Mouse (Mus musculus): ENCODE measurements around the gene Nufip1. TPM values are rescaled to one million over a fixed set of nuclear protein-coding genes. Genes with fewer than 3 reads are reported as not detected.

Nufip1 gene
- polyA plus RNA-seq (2015; fragmentation: Nextera tagmentation; extraction: Ambion mirVana), result 12.8 and 13.2 TPM in 2 replicates

DNA sequence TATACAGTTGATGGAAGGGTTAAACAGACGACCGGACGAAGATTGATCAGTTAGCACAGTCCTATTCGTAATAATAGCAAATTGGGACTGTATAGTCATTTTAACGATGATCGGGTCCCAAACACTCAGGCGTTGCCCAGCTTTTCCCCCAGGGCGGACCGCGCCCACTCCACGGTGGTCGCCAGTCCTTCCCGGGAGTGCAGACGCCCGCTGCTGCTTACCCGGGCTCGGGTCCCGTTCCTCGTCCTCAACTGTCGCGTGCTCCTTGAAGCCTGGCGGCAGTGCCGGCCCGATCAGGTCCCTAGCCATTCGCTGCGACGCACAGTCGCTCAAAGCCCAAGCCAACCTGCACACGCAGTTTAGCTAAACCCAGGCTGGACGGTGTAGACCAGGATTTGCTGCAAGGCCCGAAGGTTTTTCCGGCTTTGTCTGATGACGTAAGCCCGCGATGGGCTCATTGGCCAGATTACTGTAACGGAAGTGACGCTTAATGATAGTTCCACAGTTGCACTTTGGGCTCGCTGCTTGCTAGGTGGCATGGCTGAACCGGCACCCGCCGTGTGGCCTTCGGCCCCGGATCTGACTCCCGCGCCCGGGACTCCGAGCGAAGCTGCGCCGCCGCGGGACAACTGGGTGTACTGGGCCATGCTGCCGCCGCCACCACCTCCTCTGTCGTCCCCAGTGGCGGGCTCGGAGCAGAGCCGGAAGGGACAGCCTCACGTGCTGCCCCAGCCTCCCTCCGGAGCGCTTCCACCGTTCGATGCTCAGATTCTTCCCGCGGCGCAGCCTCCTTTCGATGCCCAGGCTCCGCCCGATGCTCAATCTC is at the start of gene Nufip1, which contains the start of gene Gpalpp1:
Nufip1 (plus strand) TSS at position 496 of the 826 bp plus-strand sequence.
Gpalpp1 (minus strand) TSS at position 365 of the 826 bp plus-strand sequence.
- Histone ChIP-seq H3K4me1 (peaks cover 30% of the 10 kb centered on the region), H3K9ac (peak within 1 kb of the TSS; percentile 59), H3K27ac (peak within 1 kb of the TSS; percentile 89), H3K9me3 (no peaks in the 10 kb centered on the region), H3K4me3 (peak within 1 kb of the TSS; percentile 79), H3K27me3 (replicated peaks) (no peaks in the 10 kb centered on the region), H3K36me3 (replicated peaks) (peaks cover 12% of the 10 kb centered on the region; the same call in 1 of the 2 replicates), H3K4me2 (peak within 1 kb of the TSS; percentile 78)
- under 1% methylated on average over 69 of the region's 69 CpGs for WGBS
- peak; percentile 99 for ATAC-seq (replicated peaks)

DNA sequence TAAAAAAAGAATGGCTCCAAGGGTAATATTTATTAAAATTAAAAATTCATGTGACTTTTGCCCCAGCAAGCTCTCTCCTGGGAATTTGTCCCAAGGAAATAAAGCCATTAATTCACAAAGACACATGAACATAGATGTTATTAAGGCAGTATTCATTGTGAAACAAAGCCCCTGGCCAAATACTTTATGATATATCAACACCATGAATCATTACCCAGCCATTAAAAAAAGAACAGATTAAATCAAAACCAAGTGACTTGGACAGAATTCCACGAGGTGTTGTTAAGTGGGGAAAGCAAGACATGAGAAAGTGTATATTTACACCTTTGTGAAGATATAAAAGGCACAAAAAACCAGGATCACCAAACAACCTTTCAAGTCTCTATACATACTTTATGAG is 43.5 kb upstream of the Nufip1 start:
- Histone ChIP-seq H3K27ac (no peak overlapping the region), H3K27me3 (replicated peaks) (no peaks in the 10 kb centered on the region), H3K9ac (no peak overlapping the region), H3K4me3 (no peak overlapping the region), H3K36me3 (replicated peaks) (no peaks in the 10 kb centered on the region), H3K9me3 (no peaks in the 10 kb centered on the region), H3K4me1 (no peaks in the 10 kb centered on the region), H3K4me2 (no peak overlapping the region)
- ATAC-seq (replicated peaks), result no peak
- WGBS, result 50% methylated on average over 1 of the region's 1 CpGs

DNA sequence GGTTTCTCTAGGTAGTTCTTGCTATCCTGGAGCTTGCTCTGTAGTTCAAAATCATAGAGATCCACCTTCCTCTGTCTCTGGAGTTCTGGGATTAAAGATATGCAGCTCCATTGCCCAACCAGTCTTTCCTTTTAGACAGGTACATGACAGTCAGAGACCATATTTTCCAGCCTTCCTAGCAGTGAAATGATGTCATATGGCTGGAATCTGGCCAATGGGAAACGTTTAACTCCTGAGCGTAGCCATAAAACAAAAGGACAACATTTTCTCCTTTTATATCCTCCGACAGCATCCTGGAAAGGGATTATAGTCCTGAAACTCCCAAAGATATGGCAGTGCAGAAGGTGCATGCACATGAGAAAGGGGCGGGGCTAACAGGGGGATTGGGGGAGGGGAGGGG is 42.4 kb upstream of the Nufip1 start:
- Histone ChIP-seq H3K9ac (no peak overlapping the region), H3K4me3 (no peak overlapping the region), H3K27me3 (replicated peaks) (no peaks in the 10 kb centered on the region), H3K9me3 (no peaks in the 10 kb centered on the region), H3K36me3 (replicated peaks) (no peaks in the 10 kb centered on the region), H3K4me2 (no peak overlapping the region), H3K4me1 (no peaks in the 10 kb centered on the region), H3K27ac (peak overlapping the region; percentile 38; the same call in 1 of the 2 replicates)
- 53% methylated on average over 4 of the region's 4 CpGs for WGBS
- no peak for ATAC-seq (replicated peaks)

DNA sequence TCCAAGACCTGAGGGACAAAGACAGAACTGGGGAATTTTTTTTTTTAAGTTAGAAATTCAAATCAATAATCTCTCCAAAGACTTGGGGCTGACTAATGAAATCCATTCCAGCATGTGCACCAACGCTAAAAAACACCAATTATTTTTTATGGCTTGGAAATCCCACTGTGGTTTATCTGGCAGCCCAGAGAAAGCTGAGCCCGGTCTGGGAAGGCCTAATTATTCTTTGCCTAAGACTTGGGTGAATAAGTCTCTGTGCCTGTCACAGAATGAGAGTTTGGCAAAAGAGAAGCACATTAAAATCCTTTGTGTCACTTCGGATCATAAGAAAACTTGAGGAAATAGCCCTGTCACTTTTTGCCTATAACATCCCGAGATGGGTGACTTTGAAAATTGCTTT is 41.4 kb upstream of the Nufip1 start:
- no peaks in the 10 kb centered on the region for H3K4me1 ChIP-seq
- no peaks in the 10 kb centered on the region for H3K27me3 ChIP-seq (replicated peaks)
- WGBS, result 48% methylated on average over 4 of the region's 4 CpGs
- no peaks in the 10 kb centered on the region for H3K36me3 ChIP-seq (replicated peaks)
- H3K27ac ChIP-seq, result peak overlapping the region; percentile 54
- H3K9ac ChIP-seq, result no peak overlapping the region
- no peaks in the 10 kb centered on the region for H3K9me3 ChIP-seq
- H3K4me2 ChIP-seq, result no peak overlapping the region
- ATAC-seq (replicated peaks), result no peak
- H3K4me3 ChIP-seq, result no peak overlapping the region

DNA sequence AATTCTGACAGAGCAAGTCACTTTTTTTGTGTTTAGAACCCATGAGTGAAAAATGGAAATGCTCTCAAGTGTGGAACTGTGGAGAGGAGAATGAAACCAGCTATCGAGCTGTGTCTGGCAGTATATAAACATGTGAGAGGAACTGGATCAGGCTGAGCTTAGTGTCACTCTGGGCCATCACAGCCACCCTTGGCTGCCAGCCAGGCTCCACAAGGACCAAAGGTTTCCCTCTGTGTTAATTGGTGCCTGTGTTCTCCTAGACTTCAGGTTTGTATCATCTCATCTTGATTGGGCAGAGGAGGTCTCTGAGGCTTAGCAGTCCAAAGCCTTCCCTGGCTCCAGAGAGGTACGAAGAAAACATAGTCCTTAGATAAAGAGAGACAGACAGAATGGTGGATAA is 38.1 kb upstream of the Nufip1 start:
- Histone ChIP-seq H3K4me1 (peaks cover 16% of the 10 kb centered on the region), H3K4me3 (no peak overlapping the region), H3K4me2 (no peak overlapping the region), H3K9me3 (no peaks in the 10 kb centered on the region), H3K27ac (no peak overlapping the region), H3K9ac (no peak overlapping the region), H3K27me3 (replicated peaks) (no peaks in the 10 kb centered on the region), H3K36me3 (replicated peaks) (no peaks in the 10 kb centered on the region)
- ATAC-seq (replicated peaks), result no peak
- WGBS, result 59% methylated on average over 2 of the region's 2 CpGs

DNA sequence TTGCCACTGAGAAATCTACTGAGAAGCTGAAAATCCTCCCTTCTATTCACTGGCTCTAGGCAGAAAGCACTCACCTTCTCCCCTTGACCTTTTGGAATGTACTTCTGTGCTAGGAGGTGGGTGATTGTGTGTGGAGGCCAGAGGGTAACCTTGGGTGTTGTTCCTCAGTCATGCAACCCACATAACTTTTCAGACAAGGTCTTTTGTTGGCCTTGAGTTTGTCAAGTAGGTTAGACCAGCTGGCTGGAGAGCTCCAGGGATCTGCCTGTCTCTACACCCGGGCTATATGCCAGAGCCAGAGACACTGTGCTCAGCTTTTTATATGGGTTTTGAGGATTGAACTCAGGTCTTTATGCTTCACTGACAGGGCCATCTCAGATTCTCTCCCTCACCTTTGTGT is 36.5 kb upstream of the Nufip1 start:
- ATAC-seq (replicated peaks), result no peak
- no peaks in the 10 kb centered on the region for H3K36me3 ChIP-seq (replicated peaks)
- H3K27me3 ChIP-seq (replicated peaks), result no peaks in the 10 kb centered on the region
- H3K27ac ChIP-seq, result no peak overlapping the region
- no peak overlapping the region for H3K9ac ChIP-seq
- H3K9me3 ChIP-seq, result no peaks in the 10 kb centered on the region
- no peak overlapping the region for H3K4me3 ChIP-seq
- H3K4me2 ChIP-seq, result no peak overlapping the region
- H3K4me1 ChIP-seq, result peaks cover 19% of the 10 kb centered on the region
- WGBS, result 97% methylated on average over 1 of the region's 1 CpGs

DNA sequence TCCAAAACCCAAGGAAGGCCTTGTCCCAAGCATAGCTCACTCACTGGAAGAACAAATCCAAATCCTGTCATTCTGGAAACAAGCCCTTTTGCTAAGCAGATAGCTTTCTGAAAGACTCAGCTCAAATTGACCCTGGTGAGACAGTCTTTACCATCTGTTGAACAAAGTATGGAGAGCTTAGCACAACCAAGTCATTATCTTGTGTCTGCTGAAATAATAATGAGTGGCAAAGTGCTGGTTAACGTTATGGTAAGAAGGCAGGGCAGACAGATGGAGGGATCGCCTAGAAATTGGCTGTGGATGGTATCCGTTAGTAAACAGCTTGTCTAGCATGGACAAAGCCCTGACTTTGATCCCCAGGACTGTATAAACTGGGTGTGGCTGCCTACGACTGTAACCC is 35.0 kb upstream of the Nufip1 start:
- Histone ChIP-seq H3K27ac (peak overlapping the region; percentile 69; the same call in 1 of the 2 replicates), H3K4me3 (no peak overlapping the region), H3K4me1 (peaks cover 19% of the 10 kb centered on the region), H3K36me3 (replicated peaks) (no peaks in the 10 kb centered on the region), H3K27me3 (replicated peaks) (no peaks in the 10 kb centered on the region), H3K4me2 (no peak overlapping the region), H3K9me3 (no peaks in the 10 kb centered on the region), H3K9ac (no peak overlapping the region)
- WGBS, result 47% methylated on average over 4 of the region's 4 CpGs
- ATAC-seq (replicated peaks), result no peak

DNA sequence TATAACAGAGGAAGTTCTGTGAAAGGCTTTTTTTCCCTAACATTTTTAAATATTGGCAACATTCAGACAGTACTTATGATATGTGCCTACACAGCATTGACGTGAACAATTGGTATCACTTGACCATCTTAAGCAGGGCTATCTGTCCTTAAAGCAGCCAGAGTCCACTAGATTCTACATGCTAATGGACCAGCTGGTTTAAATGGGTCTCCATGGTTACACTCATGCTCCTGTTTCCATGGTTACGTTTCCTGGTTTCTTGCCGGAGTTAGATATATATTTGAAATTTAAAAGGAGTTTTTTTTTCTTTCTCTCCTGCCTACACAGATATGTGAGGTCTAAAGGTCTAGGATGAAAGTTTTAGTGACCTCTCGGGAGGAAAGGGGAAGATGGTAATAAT is 34.1 kb upstream of the Nufip1 start:
- H3K4me2 ChIP-seq, result peak overlapping the region; percentile 21
- H3K4me1 ChIP-seq, result peaks cover 19% of the 10 kb centered on the region
- H3K36me3 ChIP-seq (replicated peaks), result no peaks in the 10 kb centered on the region
- no peak overlapping the region for H3K9ac ChIP-seq
- H3K27ac ChIP-seq, result peak overlapping the region; percentile 69
- WGBS, result 20% methylated on average over 4 of the region's 4 CpGs
- no peaks in the 10 kb centered on the region for H3K27me3 ChIP-seq (replicated peaks)
- peak; percentile 82 for ATAC-seq (replicated peaks)
- H3K4me3 ChIP-seq, result no peak overlapping the region
- H3K9me3 ChIP-seq, result no peaks in the 10 kb centered on the region

DNA sequence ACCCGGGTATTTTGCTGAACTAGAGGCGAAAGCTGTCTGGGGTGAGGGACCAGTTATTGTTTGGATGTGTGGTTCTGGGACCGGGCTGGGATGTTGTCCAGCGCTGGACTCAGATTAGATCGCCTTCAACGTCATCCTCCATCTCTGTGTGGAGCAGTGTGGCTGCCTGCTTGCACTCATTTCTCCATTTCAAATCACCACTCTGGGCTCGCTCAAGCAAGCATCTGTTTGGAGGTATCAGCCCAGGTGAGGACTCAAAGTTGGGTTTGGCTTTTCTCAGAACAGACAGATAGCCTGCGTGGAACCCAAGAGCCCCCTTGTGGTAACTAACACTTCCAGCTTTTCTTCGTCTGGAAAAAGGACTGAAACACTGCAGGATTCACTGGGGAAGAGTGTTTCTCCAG is 33.6 kb upstream of the Nufip1 start:
- H3K4me2 ChIP-seq, result peak overlapping the region; percentile 21
- peak; percentile 83 for ATAC-seq (replicated peaks)
- no peaks in the 10 kb centered on the region for H3K9me3 ChIP-seq
- H3K36me3 ChIP-seq (replicated peaks), result no peaks in the 10 kb centered on the region
- peaks cover 19% of the 10 kb centered on the region for H3K4me1 ChIP-seq
- H3K27ac ChIP-seq, result peak overlapping the region; percentile 69
- H3K9ac ChIP-seq, result no peak overlapping the region
- 52% methylated on average over 9 of the region's 9 CpGs for WGBS
- no peaks in the 10 kb centered on the region for H3K27me3 ChIP-seq (replicated peaks)
- no peak overlapping the region for H3K4me3 ChIP-seq

DNA sequence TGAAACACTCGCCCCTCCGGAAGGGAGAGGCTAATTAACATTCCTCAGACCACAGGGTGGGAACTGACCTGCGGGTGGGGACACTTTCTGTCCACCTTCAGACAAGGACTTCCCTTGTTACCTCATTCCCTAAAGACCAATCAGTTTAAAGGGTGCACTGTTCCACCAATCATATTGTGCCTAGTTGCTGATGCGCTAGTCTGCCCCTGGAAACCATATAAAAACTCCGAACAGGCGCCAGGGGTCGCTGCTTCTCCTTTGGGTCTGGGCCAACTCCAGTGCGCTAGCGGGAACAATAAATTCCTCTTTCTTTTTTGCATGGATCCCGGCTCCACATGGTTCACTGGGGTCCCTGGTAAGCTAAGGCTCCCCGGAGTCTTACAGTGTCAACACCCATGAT is 29.2 kb upstream of the Nufip1 start:
- Histone ChIP-seq H3K4me3 (no peak overlapping the region), H3K4me1 (peaks cover 13% of the 10 kb centered on the region), H3K27ac (no peak overlapping the region), H3K9me3 (no peaks in the 10 kb centered on the region), H3K4me2 (no peak overlapping the region), H3K9ac (no peak overlapping the region), H3K27me3 (replicated peaks) (no peaks in the 10 kb centered on the region), H3K36me3 (replicated peaks) (no peaks in the 10 kb centered on the region)
- WGBS, result 71% methylated on average over 11 of the region's 11 CpGs
- ATAC-seq (replicated peaks), result no peak

DNA sequence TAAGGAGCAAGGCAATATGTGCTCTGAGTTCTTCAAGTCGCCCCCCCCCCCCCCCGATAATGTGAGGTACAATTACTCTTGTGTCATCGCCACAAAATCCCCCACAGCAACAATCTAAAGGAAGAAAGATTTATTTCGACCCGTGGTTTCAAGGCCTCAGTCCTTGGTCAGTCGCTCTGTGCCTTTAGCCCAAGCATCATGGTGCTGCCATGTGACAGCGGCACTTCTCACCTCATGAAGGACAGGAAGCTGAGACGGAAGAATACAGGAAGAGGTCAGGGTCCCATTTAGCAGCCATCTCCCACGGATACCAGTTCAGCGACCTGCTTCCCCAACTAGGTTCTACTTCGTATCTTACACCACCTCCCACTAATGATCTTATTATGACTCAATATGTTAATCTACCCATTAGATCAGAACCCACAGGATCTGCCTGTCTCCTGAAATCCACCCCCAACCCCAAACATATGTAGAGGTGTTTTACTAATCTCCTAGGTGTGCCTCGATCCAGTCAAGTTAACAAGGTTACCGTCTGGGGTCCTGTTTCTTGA is 28.5 kb upstream of the Nufip1 start:
- Histone ChIP-seq H3K4me3 (no peak overlapping the region), H3K27me3 (replicated peaks) (no peaks in the 10 kb centered on the region), H3K4me1 (peaks cover 6% of the 10 kb centered on the region; the same call in 1 of the 2 replicates), H3K27ac (no peak overlapping the region), H3K9ac (no peak overlapping the region), H3K4me2 (no peak overlapping the region), H3K9me3 (no peaks in the 10 kb centered on the region), H3K36me3 (replicated peaks) (no peaks in the 10 kb centered on the region)
- WGBS, result 88% methylated on average over 13 of the region's 13 CpGs
- no peak for ATAC-seq (replicated peaks)

DNA sequence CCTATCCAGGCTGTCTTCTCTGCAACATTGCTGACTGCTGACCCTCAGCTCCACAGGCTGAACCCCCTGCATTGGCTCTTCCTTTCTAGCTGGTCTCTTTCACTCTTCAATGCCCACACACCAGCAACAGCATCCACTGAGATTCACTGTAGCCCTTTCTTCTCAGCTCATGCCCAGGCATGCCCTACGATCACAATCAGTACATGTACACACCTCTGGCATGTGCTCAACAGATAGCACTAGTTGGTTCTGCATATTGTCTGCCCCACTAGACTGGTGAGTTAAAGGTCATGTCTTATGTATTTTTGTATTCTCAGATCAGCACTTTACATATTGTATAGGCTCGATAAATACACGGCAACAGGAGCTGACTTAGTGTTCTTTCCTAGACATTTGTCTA is 26.5 kb upstream of the Nufip1 start:
- Histone ChIP-seq H3K4me1 (no peaks in the 10 kb centered on the region), H3K4me3 (no peak overlapping the region), H3K9ac (no peak overlapping the region), H3K27ac (no peak overlapping the region), H3K36me3 (replicated peaks) (no peaks in the 10 kb centered on the region), H3K9me3 (no peaks in the 10 kb centered on the region), H3K4me2 (no peak overlapping the region), H3K27me3 (replicated peaks) (no peaks in the 10 kb centered on the region)
- WGBS, result 82% methylated on average over 3 of the region's 3 CpGs
- ATAC-seq (replicated peaks), result no peak

DNA sequence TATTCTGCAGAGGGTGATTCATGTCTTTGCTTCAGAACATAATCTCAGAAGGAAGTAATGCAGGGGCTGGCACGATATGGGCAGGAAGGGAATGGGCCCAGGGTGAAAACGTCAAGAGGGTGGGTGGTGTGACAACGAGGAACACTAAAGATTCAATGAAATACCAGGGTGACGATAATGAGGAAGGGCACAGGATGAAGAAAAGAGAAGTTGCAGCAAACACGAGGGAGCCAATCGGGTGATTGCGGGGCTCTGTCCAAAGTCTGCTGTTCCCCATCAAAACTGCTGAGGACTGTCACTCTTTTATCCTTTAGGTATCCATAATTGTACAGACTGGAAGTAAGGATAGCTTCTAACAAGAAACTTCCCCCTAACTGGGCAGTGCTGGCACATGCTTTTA is 13.4 kb upstream of the Nufip1 start:
- H3K27me3 ChIP-seq (replicated peaks), result no peaks in the 10 kb centered on the region
- 97% methylated on average over 7 of the region's 7 CpGs for WGBS
- H3K9ac ChIP-seq, result no peak overlapping the region
- no peaks in the 10 kb centered on the region for H3K4me1 ChIP-seq
- no peak overlapping the region for H3K27ac ChIP-seq
- H3K36me3 ChIP-seq (replicated peaks), result peaks cover 40% of the 10 kb centered on the region
- no peaks in the 10 kb centered on the region for H3K9me3 ChIP-seq
- H3K4me3 ChIP-seq, result no peak overlapping the region
- H3K4me2 ChIP-seq, result no peak overlapping the region
- ATAC-seq (replicated peaks), result no peak

All from midbrain, embryonic 15.5 days (tissue).